Mouse (Mus musculus) layer of hippocampus, postnatal 10 days (tissue): ENCODE data around the gene Hist1h1c. TPM values are rescaled to one million over a fixed set of nuclear protein-coding genes. Genes with fewer than 3 reads are reported as not detected.
"Not testable (repeated sequence)": the region's sequence is repeated elsewhere in the genome, so short reads cannot be mapped to it uniquely, and the experiment has no call there.

Experiments used
- DNase-seq, 2 experiments: peaks; one replicate each; pipeline ENCODE4 v3.0.0; 2021; ENCODE audit warnings: low spot score in 2 of 2
- microRNA-seq, 2 experiments: library from miRNA; unstranded; fragments of <30 nt; microRNA quantifications; one replicate each; pipeline ENCODE4 v1.2.0; 2021
- total RNA-seq, 2 experiments: library from RNA; stranded (reverse); gene quantifications; 2 replicates each; pipeline ENCODE4 v1.2.3; 2021

The Hist1h1c gene
- total RNA-seq, 2 experiments from 2014 or later = 87.1 to 106 TPM

DNA sequence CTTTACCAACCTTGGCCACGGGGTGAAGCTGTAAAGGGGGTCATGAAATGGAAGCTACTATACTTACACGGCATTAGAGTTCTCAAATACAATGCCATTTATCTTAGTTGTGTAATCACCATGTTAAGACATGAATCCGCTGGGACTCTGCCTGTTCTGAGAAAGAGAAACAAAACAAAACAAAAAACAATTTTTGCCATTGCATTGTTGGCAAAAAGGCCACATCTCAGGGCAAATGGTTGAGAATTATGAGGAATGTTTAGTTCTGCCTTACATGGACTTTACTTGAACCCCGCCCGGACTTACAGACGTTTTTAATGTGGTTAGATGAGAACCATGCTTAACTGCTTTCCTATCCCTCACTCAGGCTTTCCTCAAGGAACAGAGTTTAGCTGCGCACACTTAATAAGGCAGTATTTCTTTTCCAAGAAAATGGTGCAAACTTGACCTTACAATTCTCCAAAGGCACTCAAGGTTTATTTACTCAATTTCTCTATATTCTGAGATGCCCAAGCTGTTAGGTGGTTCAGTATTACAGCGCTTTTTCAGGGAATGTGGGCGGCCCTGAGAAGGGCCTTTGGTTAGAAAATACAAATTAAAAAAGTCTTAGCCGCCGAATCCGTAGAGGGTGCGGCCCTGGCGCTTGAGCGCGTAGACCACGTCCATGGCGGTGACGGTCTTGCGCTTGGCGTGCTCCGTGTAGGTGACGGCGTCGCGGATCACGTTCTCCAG, 21.8 kb downstream of the Hist1h1c start:
- DNase-seq = no peak

DNA sequence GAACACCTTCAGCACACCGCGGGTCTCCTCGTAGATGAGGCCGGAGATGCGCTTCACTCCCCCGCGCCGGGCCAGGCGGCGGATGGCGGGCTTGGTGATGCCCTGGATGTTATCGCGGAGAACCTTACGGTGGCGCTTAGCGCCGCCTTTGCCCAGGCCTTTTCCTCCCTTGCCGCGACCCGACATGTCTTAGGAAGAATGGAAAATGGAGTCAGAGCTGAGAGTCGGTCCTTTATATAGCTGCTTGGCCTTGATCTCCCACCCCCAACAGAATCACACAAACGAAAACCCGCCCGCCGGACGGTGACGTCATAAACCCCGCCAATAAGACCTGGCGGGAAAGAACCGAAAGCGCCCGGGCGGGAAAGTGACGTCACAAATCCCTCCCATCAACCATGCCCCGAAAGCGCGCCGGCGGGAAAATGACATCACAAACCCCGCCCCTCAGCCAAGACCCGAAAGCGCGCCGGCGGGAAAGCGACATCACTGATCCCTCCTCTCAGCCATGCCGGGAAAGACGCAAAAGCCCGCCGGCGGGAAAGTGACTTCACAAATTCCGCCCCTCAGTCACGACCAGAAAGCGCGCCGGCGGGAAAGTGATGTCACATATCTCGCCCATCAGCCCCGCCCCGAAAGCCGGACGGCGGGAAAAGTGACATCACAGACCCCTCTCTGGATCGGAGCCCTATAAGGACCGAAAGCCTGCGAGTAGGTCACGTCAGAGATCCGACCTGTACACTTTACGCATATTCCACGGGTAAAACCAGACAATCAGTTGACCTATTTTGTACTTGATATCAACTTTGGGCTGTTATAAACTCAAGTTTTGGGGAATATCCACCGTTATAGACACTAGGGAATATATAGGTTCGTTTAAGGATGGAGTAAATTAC, 22.6 kb downstream of the Hist1h1c start, which contains the start of gene Hist1h4a:
Hist1h4a (minus strand) TSS at position 259 of the 893 bp plus-strand sequence.
- DNase-seq = peak; percentile 98

DNA sequence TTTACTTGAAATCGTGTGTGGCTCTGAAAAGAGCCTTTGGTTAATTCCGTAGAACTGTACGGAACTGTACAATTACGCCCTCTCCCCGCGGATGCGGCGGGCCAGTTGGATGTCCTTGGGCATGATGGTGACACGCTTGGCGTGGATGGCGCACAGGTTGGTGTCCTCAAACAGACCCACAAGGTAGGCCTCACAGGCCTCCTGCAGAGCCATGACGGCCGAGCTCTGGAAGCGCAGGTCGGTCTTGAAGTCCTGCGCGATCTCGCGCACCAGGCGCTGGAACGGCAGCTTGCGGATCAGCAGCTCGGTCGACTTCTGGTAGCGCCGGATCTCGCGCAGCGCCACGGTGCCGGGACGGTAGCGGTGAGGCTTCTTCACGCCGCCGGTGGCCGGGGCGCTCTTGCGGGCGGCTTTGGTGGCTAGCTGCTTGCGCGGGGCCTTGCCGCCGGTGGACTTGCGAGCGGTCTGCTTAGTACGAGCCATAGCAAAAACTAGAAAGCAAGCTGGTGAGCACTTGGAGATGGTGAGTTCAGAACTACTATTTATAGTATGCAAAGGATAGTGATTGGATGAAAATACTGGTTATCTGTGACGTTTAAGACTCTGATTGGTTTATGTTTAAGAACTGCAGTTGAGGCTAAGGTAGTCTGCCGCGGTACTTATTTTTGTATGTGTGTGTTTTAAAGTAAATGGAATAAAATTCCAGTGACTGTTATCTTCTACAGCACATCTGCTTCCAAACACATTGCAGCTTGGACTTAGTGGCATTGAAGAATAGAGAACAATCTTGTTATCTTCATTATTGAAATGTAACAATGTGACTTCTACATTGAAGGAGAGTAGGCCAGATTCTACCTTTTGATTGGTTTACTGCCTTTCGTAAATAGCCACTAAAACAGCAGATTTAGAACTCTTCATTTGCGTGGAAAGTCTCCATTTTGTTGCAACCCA, 23.5 kb downstream of the Hist1h1c start, which contains the start of gene Hist1h3a:
Hist1h3a (minus strand) TSS at position 516 of the 951 bp plus-strand sequence.
- peak in 1 of 2 experiments; percentile 61 for DNase-seq

DNA sequence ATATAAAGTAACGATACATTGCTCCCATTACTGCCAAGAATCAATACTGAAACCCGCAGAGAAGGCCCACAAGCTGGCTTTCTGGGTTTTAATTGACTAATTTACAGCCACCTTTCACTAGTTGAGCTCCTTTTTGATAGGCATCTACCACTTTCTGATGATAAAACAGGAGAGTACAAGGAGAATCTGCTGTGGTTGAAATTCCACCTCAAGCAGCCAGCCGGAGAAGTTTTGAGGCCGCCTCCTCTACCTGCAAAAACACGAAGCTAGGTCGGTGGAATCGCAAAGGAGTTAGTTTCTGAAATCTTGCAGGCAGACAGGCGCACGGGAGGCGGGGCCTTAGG, 24.6 kb downstream of the Hist1h1c start:
- no peak for DNase-seq

DNA sequence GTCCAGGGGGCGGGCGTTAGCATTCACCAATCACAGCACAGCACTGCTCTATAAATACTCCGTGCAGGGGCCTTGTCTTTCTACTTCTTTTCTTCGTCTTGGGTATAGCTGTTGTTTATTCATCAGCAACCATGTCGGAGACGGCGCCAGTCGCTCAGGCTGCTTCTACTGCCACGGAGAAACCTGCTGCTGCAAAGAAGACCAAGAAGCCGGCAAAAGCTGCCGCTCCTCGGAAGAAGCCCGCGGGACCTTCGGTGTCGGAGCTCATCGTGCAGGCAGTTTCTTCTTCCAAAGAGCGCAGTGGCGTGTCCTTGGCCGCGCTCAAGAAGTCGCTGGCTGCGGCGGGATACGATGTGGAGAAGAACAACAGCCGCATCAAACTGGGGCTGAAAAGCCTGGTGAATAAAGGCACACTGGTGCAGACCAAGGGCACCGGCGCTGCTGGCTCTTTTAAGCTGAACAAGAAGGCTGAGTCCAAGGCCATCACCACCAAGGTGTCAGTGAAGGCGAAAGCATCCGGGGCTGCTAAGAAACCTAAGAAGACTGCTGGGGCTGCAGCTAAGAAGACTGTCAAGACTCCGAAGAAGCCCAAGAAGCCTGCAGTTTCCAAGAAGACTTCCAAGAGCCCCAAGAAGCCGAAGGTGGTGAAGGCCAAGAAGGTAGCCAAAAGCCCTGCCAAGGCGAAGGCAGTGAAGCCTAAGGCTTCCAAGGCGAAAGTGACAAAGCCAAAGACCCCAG, 25.1 kb downstream of the Hist1h1c start, which contains the start of gene Hist1h1a:
Hist1h1a (plus strand) TSS at position 81 of the 738 bp plus-strand sequence.
- peak; percentile 69 to 82 for DNase-seq

DNA sequence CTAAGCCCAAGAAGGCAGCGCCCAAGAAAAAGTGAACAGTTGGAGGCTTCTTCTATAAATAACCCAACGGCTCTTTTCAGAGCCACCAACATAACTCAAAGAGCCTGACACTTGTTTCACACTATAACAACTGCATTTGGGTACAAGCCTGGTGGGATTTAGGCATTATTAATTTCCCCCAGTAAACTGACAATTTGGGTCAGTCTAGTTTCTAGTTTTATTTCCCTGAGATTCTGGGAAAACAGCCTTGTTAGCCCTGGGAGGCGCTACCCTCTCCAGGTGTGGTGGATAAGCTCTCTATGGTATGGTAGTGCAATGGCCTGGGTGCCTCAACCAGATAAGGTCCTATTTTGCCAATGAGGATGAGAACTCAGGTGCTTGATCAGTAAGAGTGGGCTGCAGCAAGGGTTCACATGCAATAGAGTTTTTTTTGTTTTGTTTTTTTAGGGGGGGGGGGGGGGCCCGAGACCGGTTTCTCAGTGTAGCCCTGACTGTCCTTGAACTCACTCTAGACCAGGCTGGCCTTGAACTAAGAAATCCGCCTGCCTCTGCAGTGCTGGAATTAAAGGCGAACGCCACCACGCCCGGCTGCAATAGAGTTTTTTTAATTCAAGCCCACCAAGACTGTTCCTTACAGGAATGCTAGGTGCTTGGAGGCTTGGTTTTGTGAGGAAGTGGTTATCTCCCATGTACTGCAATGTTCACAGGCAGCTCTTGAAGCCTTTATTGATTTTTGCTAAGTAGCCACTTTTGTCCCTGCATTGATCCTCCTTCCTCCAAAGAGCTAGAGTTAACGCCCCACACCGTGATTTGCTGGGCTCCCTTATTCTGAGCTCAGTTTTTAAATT, 25.9 kb downstream of the Hist1h1c start:
- no peak for DNase-seq

DNA sequence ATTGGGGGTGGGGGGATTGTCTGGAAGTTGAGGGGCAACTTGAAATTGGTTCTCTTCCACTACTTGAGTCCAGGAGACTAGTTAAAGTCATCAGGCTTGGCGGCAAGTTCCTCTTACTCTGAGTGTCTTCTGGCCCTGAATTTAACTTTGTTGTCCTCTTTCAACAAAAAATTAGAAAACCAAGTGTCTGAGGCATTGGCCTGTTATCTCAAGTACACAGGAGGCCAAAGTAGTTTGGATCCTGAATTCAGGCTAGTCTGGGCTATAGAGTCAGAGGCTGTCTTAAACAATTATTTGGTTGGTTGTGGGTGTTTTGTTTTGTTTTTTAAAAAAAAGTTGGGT, 26.5 kb downstream of the Hist1h1c start:
- DNase-seq = no peak

DNA sequence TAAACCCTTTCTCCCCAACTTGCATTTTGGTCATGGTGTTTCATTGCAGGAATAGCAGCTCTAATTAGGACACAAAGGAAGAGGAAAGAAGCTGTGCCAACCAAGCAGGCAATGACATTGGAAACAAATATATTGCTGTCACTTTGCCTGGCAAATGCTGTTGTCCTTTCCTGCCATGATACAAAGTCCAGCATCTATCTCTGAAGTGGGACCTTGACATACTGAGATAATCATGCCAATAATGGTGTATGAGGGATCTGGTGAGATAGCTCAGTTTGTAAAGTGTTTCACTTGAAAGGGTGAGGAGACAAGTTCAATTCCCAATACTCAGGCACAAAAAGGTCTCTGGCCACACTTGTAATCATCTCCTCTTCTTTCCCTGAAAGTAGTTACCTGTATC, 28.2 kb downstream of the Hist1h1c start:
- no peak for DNase-seq

DNA sequence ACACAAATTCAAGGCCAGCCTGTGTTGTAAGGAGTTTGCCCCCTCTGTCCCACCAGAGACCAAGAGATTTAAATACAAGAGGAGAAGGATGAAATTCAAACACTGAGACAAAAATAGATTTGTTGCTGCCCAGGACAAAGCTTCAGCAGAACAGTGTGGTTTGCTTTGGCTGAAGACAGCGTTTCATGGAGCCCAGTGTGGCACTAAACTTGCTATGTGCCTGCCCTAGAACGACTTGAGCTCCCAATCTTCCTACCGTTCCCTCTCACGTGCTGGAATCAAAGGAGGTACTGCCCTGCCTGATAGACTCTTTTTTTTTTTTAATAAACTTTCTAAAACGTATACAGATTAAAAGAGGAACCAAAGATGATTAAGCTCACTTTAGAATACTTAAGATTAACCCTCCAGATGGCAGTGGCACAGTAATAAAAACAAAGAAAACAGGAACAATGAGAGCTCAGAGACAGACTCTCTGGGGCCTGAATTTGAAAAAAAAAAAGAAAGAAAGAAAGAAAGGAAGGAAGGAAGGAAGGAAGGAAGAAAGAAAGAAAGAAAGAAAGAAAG, 30.3 kb downstream of the Hist1h1c start:
- DNase-seq = no peak

DNA sequence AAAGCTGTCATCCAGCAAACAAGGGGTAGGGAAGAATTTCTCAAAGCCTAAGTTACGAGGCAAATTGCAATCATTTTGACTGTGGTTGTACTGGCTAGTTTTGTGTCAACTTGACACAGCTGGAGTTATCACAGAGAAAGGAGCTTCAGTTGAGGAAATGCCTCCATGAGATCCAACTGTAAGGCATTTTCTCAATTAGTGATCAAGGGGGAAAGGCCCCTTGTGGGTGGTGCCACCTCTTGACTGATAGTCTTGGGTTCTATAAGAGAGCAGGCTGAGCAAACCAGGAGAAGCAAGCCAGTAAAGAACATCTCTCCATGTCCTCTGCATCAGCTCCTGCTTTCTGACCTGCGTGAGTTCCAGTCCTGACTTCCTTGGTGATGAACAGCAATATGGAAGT, 31.0 kb downstream of the Hist1h1c start, which contains the start of gene Trim38:
Trim38 (plus strand) TSS at position 301 of the 400 bp plus-strand sequence.
- not testable (repeated sequence) for DNase-seq

DNA sequence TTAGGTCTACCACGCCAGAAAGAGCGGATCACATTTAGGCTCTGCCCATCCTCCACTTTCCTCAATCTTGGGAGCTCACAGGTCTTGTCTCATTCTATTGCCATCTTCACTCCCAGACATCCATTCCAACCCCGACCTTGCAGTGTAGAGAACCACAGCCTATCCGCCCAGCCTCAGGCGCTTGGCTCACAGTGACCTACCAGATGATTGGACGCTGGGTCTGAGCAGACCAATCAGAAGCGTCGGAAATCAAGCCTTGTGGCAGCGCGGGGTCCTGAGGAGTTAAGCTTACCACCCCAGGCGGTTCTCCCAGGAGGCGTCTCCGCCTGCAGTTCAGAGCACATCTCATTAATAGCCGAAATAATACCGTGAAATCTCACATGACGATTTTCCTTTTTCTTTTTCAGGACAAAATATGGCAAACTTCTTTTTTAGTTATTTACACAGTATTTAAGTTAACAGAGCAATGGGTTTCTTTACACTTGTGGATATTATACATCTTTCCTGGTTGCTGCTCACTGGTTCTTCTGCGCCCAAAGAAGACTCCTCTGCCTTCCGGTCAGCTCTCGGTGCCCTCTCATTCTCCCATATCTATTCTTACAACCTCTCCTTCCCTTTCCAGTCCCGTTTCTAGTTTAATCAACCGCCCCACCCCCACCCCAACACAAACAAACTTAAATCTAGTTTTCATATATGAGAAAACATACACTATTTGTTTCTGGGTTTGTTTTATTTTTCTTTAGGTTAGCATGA, 34.1 kb downstream of the Hist1h1c start:
- peak; percentile 37 to 40 for DNase-seq

DNA sequence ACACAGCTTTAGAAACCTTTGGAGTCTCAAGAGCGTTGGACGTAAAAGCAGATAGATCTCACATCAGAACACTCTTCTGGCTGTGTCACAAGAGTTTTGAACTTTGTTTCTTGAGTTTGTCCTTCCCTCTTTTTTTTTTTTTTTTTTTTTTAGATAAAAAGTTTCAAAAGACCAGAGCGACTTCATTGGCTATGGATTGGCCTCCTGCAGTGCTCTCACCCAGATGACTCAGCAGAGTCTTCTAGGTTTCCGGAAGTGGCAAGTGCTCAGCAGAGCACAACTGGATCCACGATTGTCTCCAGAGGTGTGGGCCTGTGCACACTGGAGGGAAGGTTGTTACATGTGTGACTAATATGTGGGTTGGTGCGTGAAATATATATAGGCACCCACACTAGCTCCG, 39.7 kb downstream of the Hist1h1c start:
- no peak for DNase-seq

DNA sequence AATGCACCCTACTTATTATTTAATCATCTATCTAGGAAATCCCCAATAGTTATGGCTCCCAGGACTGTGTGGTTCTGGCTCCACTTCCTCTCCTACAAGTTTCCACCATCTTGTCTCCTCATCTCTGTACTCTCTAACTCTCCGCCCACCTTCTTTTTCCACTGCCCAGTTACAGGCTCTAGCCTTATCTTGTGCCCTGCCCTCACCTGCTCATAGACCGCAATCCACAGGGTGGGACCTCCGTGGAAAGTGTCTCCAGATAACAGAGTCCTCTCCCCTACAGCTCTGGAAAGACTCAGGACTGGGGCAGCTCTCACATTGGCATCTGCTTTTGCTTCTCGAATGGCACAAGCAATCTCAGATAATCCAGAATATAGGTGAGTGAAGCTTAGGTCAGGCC, 40.4 kb downstream of the Hist1h1c start:
- no peak for DNase-seq

Small RNA genes lying within 50 kb of the gene (microRNA-seq; reads per million reads assigned to microRNA genes)
- gene Gm44314 (0 reads per million in 2 experiments), gene Gm44484 (0 reads per million in 2 experiments)

Other genes starting within 250 kb of the Hist1h1c start
- under 1 TPM; 0.53 to 0.58 TPM for gene Btn2a2, start 250.0 kb upstream of the Hist1h1c start, total RNA-seq
- gene Hist1h4h, start 207.8 kb upstream of the Hist1h1c start, total RNA-seq = 100 to 1,000 TPM; 280 to 315 TPM
- 10 to 100 TPM; 45.7 to 51.3 TPM for gene Hist1h2af, start 204.9 kb upstream of the Hist1h1c start, total RNA-seq
- gene Hist1h3g, start 203.4 kb upstream of the Hist1h1c start, total RNA-seq = 10 to 100 TPM; 19.1 to 19.9 TPM
- gene Hist1h2bh, start 195.4 kb upstream of the Hist1h1c start, total RNA-seq = 1 to 10 TPM; 5.1 TPM
- gene Hist1h3f, start 194.8 kb upstream of the Hist1h1c start, total RNA-seq = 10 to 100 TPM; 28.3 to 32.7 TPM
- 100 to 1,000 TPM; 140 to 182 TPM for gene Hist1h4f, start 187.2 kb upstream of the Hist1h1c start, total RNA-seq
- 1 to 10 TPM; 6.4 to 6.6 TPM for gene Hist1h1d, start 185.5 kb upstream of the Hist1h1c start, total RNA-seq
- gene Hist1h3e, start 176.4 kb upstream of the Hist1h1c start, total RNA-seq = 10 to 100 TPM; 77.0 to 85.3 TPM
- gene Hist1h2ae, start 167.6 kb upstream of the Hist1h1c start, total RNA-seq = 10 to 100 TPM; 13.0 to 14.0 TPM
- gene Hist1h2bg, start 167.4 kb upstream of the Hist1h1c start, total RNA-seq = 100 to 1,000 TPM; 105 to 126 TPM
- gene Hist1h2bf, start 164.6 kb upstream of the Hist1h1c start, total RNA-seq = 10 to 100 TPM; 44.2 to 62.6 TPM
- 1 to 10 TPM; 5.3 to 5.6 TPM for gene Hist1h2ad, start 164.4 kb upstream of the Hist1h1c start, total RNA-seq
- 10 to 100 TPM; 13.0 to 15.0 TPM for gene Hist1h3d, start 163.0 kb upstream of the Hist1h1c start, total RNA-seq
- 100 to 1,000 TPM; 147 to 163 TPM for gene Hist1h4d, start 157.2 kb upstream of the Hist1h1c start, total RNA-seq
- gene Hist1h2be, start 117.7 kb upstream of the Hist1h1c start, total RNA-seq = 1 to 10 TPM; 6.7 to 8.4 TPM
- gene Hist1h1e, start 116.2 kb upstream of the Hist1h1c start, total RNA-seq = 10 to 100 TPM; 69.3 to 81.5 TPM
- gene Hist1h2ac, start 54.9 kb upstream of the Hist1h1c start, total RNA-seq = 1 to 10 TPM; 2.6 to 3.3 TPM
- gene Hist1h2bc, start 54.6 kb upstream of the Hist1h1c start, total RNA-seq = 10 to 100 TPM; 27.9 to 28.0 TPM
- gene Hist1h1t, start 43.0 kb upstream of the Hist1h1c start, total RNA-seq = not detected
- 100 to 1,000 TPM; 102 to 111 TPM for gene Hist1h4c, start 40.4 kb upstream of the Hist1h1c start, total RNA-seq
- gene Hfe, start 28.0 kb upstream of the Hist1h1c start, total RNA-seq = 1 to 10 TPM; 3.4 to 5.9 TPM
- 10 to 100 TPM; 23.5 to 26.8 TPM for gene Hist1h3c, start 6.8 kb downstream of the Hist1h1c start, total RNA-seq
- gene Hist1h2bb, start 7.9 kb downstream of the Hist1h1c start, total RNA-seq = 10 to 100 TPM; 38.1 to 45.9 TPM
- 10 to 100 TPM; 65.7 to 68.4 TPM for gene Hist1h2ab, start 12.3 kb downstream of the Hist1h1c start, total RNA-seq
- 10 to 100 TPM; 67.7 to 73.1 TPM for gene Hist1h3b, start 13.5 kb downstream of the Hist1h1c start, total RNA-seq
- 10 to 100 TPM; 80.9 to 84.6 TPM for gene Hist1h4b, start 18.2 kb downstream of the Hist1h1c start, total RNA-seq
- 10 to 100 TPM; 71.9 to 72.7 TPM for gene Hist1h4a, start 22.4 kb downstream of the Hist1h1c start, total RNA-seq
- gene Hist1h3a, start 23.6 kb downstream of the Hist1h1c start, total RNA-seq = 10 to 100 TPM; 68.7 to 70.1 TPM
- gene Hist1h1a, start 24.9 kb downstream of the Hist1h1c start, total RNA-seq = 10 to 100 TPM; 47.3 to 51.5 TPM
- not detected for gene Trim38, start 31.1 kb downstream of the Hist1h1c start, total RNA-seq
- gene Slc17a2, start 68.2 kb downstream of the Hist1h1c start, total RNA-seq = not detected
- gene Slc17a3, start 100.6 kb downstream of the Hist1h1c start, total RNA-seq = not detected
- not detected for gene Slc17a1, start 128.9 kb downstream of the Hist1h1c start, total RNA-seq
- gene Slc17a4, start 176.2 kb downstream of the Hist1h1c start, total RNA-seq = not detected
- not detected for gene Hist1h2ba, start 195.3 kb downstream of the Hist1h1c start, total RNA-seq
- not detected for gene Hist1h2aa, start 195.7 kb downstream of the Hist1h1c start, total RNA-seq